Mouse (Mus musculus) B cell, adult (primary cell): ENCODE results near the gene Gm11939. TPM values are rescaled to one million over a fixed set of nuclear protein-coding genes. Genes with fewer than 3 reads are reported as not detected.

Source experiments
- total RNA-seq: library from RNA; stranded (reverse); gene quantifications from 4 replicates; pipeline ENCODE4 v1.2.4, GENCODE M21; 2023; ENCODE audit not compliant: inconsistent age

Gm11939 gene
- total RNA-seq: not detected in 4 replicates

DNA sequence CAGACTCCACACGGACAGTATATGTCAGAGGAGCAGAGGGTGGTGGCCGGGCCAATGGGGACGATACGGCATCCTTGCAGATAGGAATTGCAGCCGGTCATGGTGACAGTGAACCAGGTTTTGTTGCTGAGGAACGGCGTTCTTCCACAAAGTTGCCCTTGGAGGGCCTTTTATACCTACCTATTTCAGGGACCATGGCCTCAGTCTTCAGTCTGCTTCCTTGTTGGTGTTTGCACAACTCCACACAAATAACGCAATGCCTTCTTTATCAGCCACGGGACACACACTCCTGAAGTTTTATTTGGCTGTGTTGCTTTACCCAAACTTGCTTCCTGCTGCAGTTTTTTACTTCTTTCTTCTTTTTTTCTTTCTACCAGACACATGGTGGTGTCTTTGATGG lies at the start of gene Gm11939:
TSS of gene Gm11939 (minus strand) at position 101 of the 400 bp plus-strand sequence.

GRCm38 (mm10) chr11:99603208-99603607 lies 43.9 kb upstream of the Gm11939 start, which contains the start of gene Gm11938:
TSS of gene Gm11938 (minus strand) at chr11:99603308.

GRCm38 (mm10) chr11:99597742-99598141 lies 38.5 kb upstream of the Gm11939 start, which contains the start of gene Krtap9-3:
TSS of gene Krtap9-3 (minus strand) at chr11:99598105.

GRCm38 (mm10) chr11:99590981-99591380 lies 31.7 kb upstream of the Gm11939 start, which contains the start of gene Krtap1-3:
TSS of gene Krtap1-3 (minus strand) at chr11:99591339.

DNA sequence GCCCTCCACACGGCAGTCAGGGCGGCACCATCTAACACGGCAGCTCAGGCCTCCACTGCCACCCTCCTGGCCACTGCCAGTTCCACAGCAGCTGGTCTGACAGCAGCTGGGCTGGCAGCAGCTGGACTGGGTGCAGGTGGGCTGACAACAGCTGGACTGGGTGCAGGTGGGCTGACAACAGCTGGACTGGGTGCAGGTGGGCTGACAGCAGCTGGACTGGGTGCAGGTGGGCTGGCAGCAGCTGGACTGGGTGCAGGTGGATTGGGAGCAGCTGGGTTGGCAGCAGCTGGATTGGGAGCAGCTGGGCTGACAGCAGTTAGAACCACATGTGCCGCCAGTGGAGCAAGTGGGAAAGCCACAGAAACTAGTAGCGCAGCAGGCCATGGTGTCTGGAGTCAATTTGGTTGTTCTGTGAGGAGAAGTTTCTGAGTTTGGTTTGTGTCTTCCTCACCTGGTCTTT lies 24.0 kb upstream of the Gm11939 start, which contains the start of gene Krtap1-4:
TSS of gene Krtap1-4 (minus strand) at position 410 of the 460 bp plus-strand sequence.

DNA sequence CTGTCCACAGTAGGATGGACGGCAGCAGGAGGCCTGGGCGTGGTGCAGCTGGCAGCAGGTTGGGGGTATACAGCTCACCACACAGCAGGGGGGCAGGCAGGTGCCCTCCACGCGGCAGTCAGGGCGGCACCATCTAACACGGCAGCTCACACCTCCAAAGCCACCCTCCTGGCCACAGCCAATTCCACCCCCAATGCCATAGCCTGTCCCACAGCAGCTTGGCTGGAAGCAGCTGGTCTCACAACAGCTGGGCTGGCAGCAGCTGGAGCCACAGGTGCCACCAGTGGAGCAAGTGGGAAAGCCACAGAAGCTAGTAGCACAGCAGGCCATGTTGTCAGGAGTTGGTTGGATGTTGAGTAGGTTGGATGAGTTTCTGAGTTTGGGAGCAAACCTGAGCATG lies 21.4 kb upstream of the Gm11939 start, which contains the start of gene Krtap1-5:
TSS of gene Krtap1-5 (minus strand) at position 381 of the 400 bp plus-strand sequence.

DNA sequence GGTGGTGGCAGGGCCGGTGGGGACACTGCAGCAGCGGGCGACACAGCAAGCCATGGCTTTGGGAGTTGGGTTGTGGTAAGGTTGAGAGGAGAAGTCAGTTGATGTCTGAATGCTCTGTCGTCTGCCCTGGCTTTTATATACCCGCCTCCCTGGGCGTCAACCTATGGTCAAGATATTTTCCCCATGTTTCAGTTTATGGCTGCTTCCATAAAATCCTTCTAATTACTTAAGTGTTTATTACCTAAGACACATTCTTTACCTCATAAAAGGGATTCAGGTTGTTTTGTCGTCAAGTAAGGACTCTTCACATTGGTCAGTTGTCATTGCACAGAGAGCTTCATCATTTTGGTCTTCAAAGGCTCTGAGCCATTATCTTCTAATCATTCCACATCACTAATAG lies 7.3 kb upstream of the Gm11939 start, which contains the start of gene Krtap3-1:
TSS of gene Krtap3-1 (minus strand) at position 101 of the 400 bp plus-strand sequence.

GRCm38 (mm10) chr11:99556753-99557152 lies 2.5 kb downstream of the Gm11939 start, which contains the start of gene Krtap3-2:
TSS of gene Krtap3-2 (minus strand) at chr11:99556853.

GRCm38 (mm10) chr11:99550765-99551164 lies 8.5 kb downstream of the Gm11939 start, which contains the start of gene Krtap3-3:
TSS of gene Krtap3-3 (minus strand) at chr11:99550865.

GRCm38 (mm10) chr11:99521288-99521860 lies 37.9 kb downstream of the Gm11939 start, which contains the start of gene Krt39:
TSS of gene Krt39 (minus strand) at chr11:99521338.

Other genes starting within 250 kb of the Gm11939 start
- not detected in 4 replicates for gene Krt25, start 236.5 kb downstream of the Gm11939 start, total RNA-seq
- gene Krt26, start 221.5 kb downstream of the Gm11939 start, total RNA-seq: not detected in 4 replicates
- not detected in 4 replicates for gene Krt27, start 208.4 kb downstream of the Gm11939 start, total RNA-seq
- gene Krt28, start 184.6 kb downstream of the Gm11939 start, total RNA-seq: not detected in 4 replicates
- gene Krt10, start 170.1 kb downstream of the Gm11939 start, total RNA-seq: 1.7 to 4.1 TPM (median 2.1 TPM) in 4 replicates
- gene Krt12, start 137.2 kb downstream of the Gm11939 start, total RNA-seq: not detected in 4 replicates
- not detected in 4 replicates for gene Krt20, start 121.3 kb downstream of the Gm11939 start, total RNA-seq
- not detected in 4 replicates for gene Krt23, start 66.3 kb downstream of the Gm11939 start, total RNA-seq
- gene Krt39, start 38.1 kb downstream of the Gm11939 start, total RNA-seq: not detected in 4 replicates
- gene Krt40, start 16.3 kb downstream of the Gm11939 start, total RNA-seq: not detected in 4 replicates
- not detected in 4 replicates for gene Krtap3-3, start 8.6 kb downstream of the Gm11939 start, total RNA-seq
- not detected in 4 replicates for gene Krtap3-2, start 2.6 kb downstream of the Gm11939 start, total RNA-seq
- not detected in 4 replicates for gene Krtap3-1, start 7.2 kb upstream of the Gm11939 start, total RNA-seq
- gene Krtap1-5, start 21.6 kb upstream of the Gm11939 start, total RNA-seq: not detected in 4 replicates
- not detected in 4 replicates for gene Krtap1-4, start 24.2 kb upstream of the Gm11939 start, total RNA-seq
- gene Krtap1-3, start 31.9 kb upstream of the Gm11939 start, total RNA-seq: not detected in 4 replicates
- not detected in 4 replicates for gene Krtap9-3, start 38.6 kb upstream of the Gm11939 start, total RNA-seq
- gene Gm11938, start 43.8 kb upstream of the Gm11939 start, total RNA-seq: not detected in 4 replicates
- gene Gm11937, start 50.7 kb upstream of the Gm11939 start, total RNA-seq: not detected in 4 replicates
- gene Krtap2-4, start 55.4 kb upstream of the Gm11939 start, total RNA-seq: not detected in 4 replicates
- not detected in 4 replicates for gene Gm11562, start 61.0 kb upstream of the Gm11939 start, total RNA-seq
- not detected in 4 replicates for gene Krtap4-1, start 68.8 kb upstream of the Gm11939 start, total RNA-seq
- gene Krtap4-2, start 75.6 kb upstream of the Gm11939 start, total RNA-seq: not detected in 4 replicates
- gene Krtap4-7, start 84.6 kb upstream of the Gm11939 start, total RNA-seq: not detected in 4 replicates
- gene Gm11555, start 90.8 kb upstream of the Gm11939 start, total RNA-seq: not detected in 4 replicates
- not detected in 4 replicates for gene Gm11563, start 99.5 kb upstream of the Gm11939 start, total RNA-seq
- gene Krtap4-6, start 106.5 kb upstream of the Gm11939 start, total RNA-seq: not detected in 4 replicates
- gene Gm14190, start 131.3 kb upstream of the Gm11939 start, total RNA-seq: not detected in 4 replicates
- not detected in 4 replicates for gene Gm14180, start 174.8 kb upstream of the Gm11939 start, total RNA-seq
- gene Gm11595, start 213.4 kb upstream of the Gm11939 start, total RNA-seq: not detected in 4 replicates
- not detected in 4 replicates for gene Krtap4-8, start 221.2 kb upstream of the Gm11939 start, total RNA-seq
- not detected in 4 replicates for gene Krtap4-9, start 225.7 kb upstream of the Gm11939 start, total RNA-seq
- not detected in 4 replicates for gene Gm11596, start 234.0 kb upstream of the Gm11939 start, total RNA-seq
- gene Gm11569, start 239.5 kb upstream of the Gm11939 start, total RNA-seq: not detected in 4 replicates
- not detected in 4 replicates for gene Gm11554, start 245.0 kb upstream of the Gm11939 start, total RNA-seq